Mouse (Mus musculus) adrenal gland, postnatal 14 days (tissue): ENCODE results near the gene Eno2. TPM values are rescaled to one million over a fixed set of nuclear protein-coding genes. Genes with fewer than 3 reads are reported as not detected.

ENCODE experiments used
- DNase-seq: peaks from one replicate; pipeline ENCODE4 v3.0.0; 2021; ENCODE audit warnings: mixed read lengths
- total RNA-seq: library from RNA; stranded (reverse); gene quantifications from 2 replicates; pipeline ENCODE4 v1.2.3, GENCODE M21; 2021

Gene Eno2
- total RNA-seq, 1 experiment from 2014 or later: 13.0 TPM

- DNase-seq: peak; percentile 93
Observed at GRCm38 (mm10) chr6:124740888-124741761, 28.3 kb downstream of the Eno2 start, which contains the start of gene Grcc10. Grcc10 (minus strand) TSS chr6:124741374.

- DNase-seq: peak; percentile 75
Observed at GRCm38 (mm10) chr6:124740211-124740887, 29.1 kb downstream of the Eno2 start.

- DNase-seq: no peak
Observed at GRCm38 (mm10) chr6:124739231-124739796, 30.2 kb downstream of the Eno2 start.

GRCm38 (mm10) chr6:124738511-124739023 lies 30.9 kb downstream of the Eno2 start, which contains the start of gene Ptpn6:
Ptpn6 (minus strand) TSS chr6:124738714.
- no peak for DNase-seq

GRCm38 (mm10) chr6:124737040-124737439 lies 32.4 kb downstream of the Eno2 start:
- DNase-seq: no peak

GRCm38 (mm10) chr6:124734417-124734816 lies 35.1 kb downstream of the Eno2 start:
- DNase-seq: no peak

- DNase-seq: peak; percentile 50
Observed at GRCm38 (mm10) chr6:124732476-124733370, 36.8 kb downstream of the Eno2 start.

GRCm38 (mm10) chr6:124731038-124731437 lies 38.4 kb downstream of the Eno2 start:
- DNase-seq: no peak

- DNase-seq: no peak
Observed at GRCm38 (mm10) chr6:124729850-124730705, 39.4 kb downstream of the Eno2 start.

- DNase-seq: peak; percentile 75
Observed at GRCm38 (mm10) chr6:124728621-124729020, 40.9 kb downstream of the Eno2 start.

- DNase-seq: no peak
Observed at GRCm38 (mm10) chr6:124724472-124724871, 45.0 kb downstream of the Eno2 start.

GRCm38 (mm10) chr6:124723541-124723940 lies 45.9 kb downstream of the Eno2 start:
- no peak for DNase-seq

GRCm38 (mm10) chr6:124722876-124723473 lies 46.5 kb downstream of the Eno2 start:
- DNase-seq: no peak

- no peak for DNase-seq
Observed at GRCm38 (mm10) chr6:124720904-124721303, 48.6 kb downstream of the Eno2 start.

- DNase-seq: no peak
Observed at GRCm38 (mm10) chr6:124719354-124719978, 50.0 kb downstream of the Eno2 start.

GRCm38 (mm10) chr6:124718703-124719102 lies 50.8 kb downstream of the Eno2 start:
- DNase-seq: no peak

GRCm38 (mm10) chr6:124717968-124718367 lies 51.5 kb downstream of the Eno2 start:
- peak; percentile 57 for DNase-seq

GRCm38 (mm10) chr6:124716864-124717490 lies 52.5 kb downstream of the Eno2 start:
- peak; percentile 71 for DNase-seq

GRCm38 (mm10) chr6:124712918-124713317 lies 56.6 kb downstream of the Eno2 start:
- DNase-seq: no peak
